Mouse (Mus musculus) hindbrain, embryonic 12.5 days (tissue): ENCODE results near the gene Piga. TPM values are rescaled to one million over a fixed set of nuclear protein-coding genes. Genes with fewer than 3 reads are reported as not detected.

Experiments
- ATAC-seq: fragments of 200-750 bp; cut with Nextera tagmentation; 2 replicates; pipeline ENCODE4 v1.8.0; 2017; ENCODE audit warnings: moderate TSS enrichment; ENCODE audit not compliant: low FRiP score
- H3K27ac ChIP-seq: fragments of 300-500 bp; sonication (generic); 2 replicates; pipeline ENCODE4 v1.5.1; 2016; ENCODE audit warnings: mild to moderate bottlenecking
- H3K27me3 ChIP-seq: fragments of 300-500 bp; sonication (generic); 2 replicates; pipeline ENCODE4 v1.6.1; 2016; ENCODE audit warnings: mild to moderate bottlenecking
- H3K36me3 ChIP-seq: fragments of 300-500 bp; sonication (generic); 2 replicates; pipeline ENCODE4 v1.6.1; 2016; ENCODE audit warnings: mild to moderate bottlenecking
- H3K4me1 ChIP-seq: fragments of 300-500 bp; sonication (generic); 2 replicates; pipeline ENCODE4 v1.6.1; 2016
- H3K4me2 ChIP-seq: fragments of 300-500 bp; sonication (generic); replicated peaks from 2 replicates; pipeline ENCODE4 v1.6.1; 2016; ENCODE audit warnings: mild to moderate bottlenecking
- H3K4me3 ChIP-seq: fragments of 300-500 bp; sonication (generic); 2 replicates; pipeline ENCODE4 v1.5.1; 2016; ENCODE audit warnings: mild to moderate bottlenecking
- H3K9ac ChIP-seq: fragments of 300-500 bp; sonication (generic); 2 replicates; pipeline ENCODE4 v1.6.1; 2016; ENCODE audit warnings: mild to moderate bottlenecking, moderate library complexity
- H3K9me3 ChIP-seq: fragments of 300-500 bp; sonication (generic); replicated peaks from 2 replicates; pipeline ENCODE4 v1.6.1; 2016; ENCODE audit warnings: mild to moderate bottlenecking
- WGBS: fragments of 180-500 bp; shearing (Covaris S2); methylation state at CpG from one replicate; pipeline ENCODE4 v1.1.7; 2016; 5-methylcytosine and 5-hydroxymethylcytosine counted together
- polyA plus RNA-seq: library from polyadenylated mRNA; unstranded; fragments of >200 nt; fragmentation: Nextera tagmentation; extraction: Ambion mirVana; gene quantifications from 2 replicates; pipeline ENCODE4 v1.2.1, GENCODE M21; 2016

The Piga gene
- polyA plus RNA-seq, 1 experiment from 2014 or later = 11.4 TPM

DNA sequence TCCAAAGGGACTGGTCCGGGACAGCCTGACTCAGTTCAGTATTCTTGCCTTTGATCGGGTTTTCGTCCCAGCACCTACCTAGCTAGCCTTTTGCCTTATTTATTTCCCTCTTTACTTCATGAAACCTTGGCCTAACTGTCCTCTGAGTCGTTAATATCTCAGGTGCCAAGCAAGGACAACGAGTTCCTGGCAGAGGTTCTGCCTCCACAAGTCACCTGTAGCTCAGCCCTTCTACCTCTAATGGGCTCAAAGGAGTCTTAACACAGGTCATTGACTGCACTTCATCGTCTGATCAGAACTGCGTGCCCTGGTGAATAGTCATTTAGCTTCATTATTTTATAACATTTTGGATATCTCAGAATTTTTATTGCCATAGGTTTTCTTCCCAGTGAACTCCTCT is 19.9 kb downstream of the Piga start:
- no peak for ATAC-seq
- no peak overlapping the region for H3K4me2 ChIP-seq
- 83% methylated on average over 7 of the region's 7 CpGs for WGBS
- peaks cover 3% of the 10 kb centered on the region; the same call in 1 of the 2 replicates for H3K27me3 ChIP-seq
- no peaks in the 10 kb centered on the region for H3K9me3 ChIP-seq
- H3K9ac ChIP-seq = no peak overlapping the region
- H3K4me1 ChIP-seq = no peaks in the 10 kb centered on the region
- H3K27ac ChIP-seq = no peak overlapping the region
- no peak overlapping the region for H3K4me3 ChIP-seq
- no peaks in the 10 kb centered on the region for H3K36me3 ChIP-seq

DNA sequence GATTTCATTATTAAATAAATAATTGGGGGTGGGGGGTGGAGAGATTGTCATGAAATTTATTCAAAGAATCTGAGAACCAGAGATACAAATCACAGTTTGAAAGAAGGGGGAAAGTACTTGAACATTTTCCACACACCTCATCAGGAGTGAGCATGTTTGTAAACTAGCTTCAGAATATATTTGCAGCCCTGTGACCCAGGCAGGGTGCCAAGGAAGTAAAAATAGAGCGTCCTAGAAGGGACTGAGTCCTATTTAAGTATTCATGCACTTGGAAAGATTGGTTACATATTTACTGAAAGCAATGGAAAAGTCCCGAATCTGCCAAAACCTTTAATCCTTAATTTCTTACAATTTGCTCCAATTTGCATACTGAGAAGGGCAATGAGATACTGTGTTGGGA is 20.6 kb downstream of the Piga start:
- Histone ChIP-seq H3K4me1 (no peaks in the 10 kb centered on the region), H3K4me3 (no peak overlapping the region), H3K4me2 (no peak overlapping the region), H3K9ac (no peak overlapping the region), H3K27me3 (peaks cover 3% of the 10 kb centered on the region; the same call in 1 of the 2 replicates), H3K9me3 (no peaks in the 10 kb centered on the region), H3K36me3 (no peaks in the 10 kb centered on the region), H3K27ac (no peak overlapping the region)
- no peak for ATAC-seq
- WGBS = 77% methylated on average over 2 of the region's 2 CpGs

DNA sequence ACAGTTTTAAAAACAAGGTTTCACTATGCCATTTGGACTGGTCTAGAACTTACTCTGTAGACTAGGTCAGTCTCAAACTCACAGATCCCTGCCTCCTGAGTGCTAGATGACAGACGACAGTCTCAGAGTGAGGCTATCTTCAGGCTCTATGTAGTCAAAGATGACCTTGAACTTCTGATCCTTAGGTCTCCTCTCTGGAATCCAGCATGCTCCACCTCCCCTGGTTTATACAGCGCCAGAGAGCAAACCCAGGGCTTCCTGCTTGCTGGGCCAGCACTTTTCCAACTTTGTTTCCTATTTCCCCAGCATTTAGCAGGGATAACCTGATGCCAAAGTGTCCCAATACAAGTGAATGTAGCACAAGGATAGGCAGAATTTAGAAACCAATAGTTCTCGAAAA is 21.1 kb downstream of the Piga start:
- Histone ChIP-seq H3K36me3 (no peaks in the 10 kb centered on the region), H3K9ac (no peak overlapping the region), H3K4me2 (no peak overlapping the region), H3K9me3 (no peaks in the 10 kb centered on the region), H3K4me1 (no peaks in the 10 kb centered on the region), H3K4me3 (no peak overlapping the region), H3K27ac (no peak overlapping the region), H3K27me3 (peaks cover 3% of the 10 kb centered on the region; the same call in 1 of the 2 replicates)
- WGBS = 76% methylated on average over 3 of the region's 3 CpGs
- ATAC-seq = no peak

DNA sequence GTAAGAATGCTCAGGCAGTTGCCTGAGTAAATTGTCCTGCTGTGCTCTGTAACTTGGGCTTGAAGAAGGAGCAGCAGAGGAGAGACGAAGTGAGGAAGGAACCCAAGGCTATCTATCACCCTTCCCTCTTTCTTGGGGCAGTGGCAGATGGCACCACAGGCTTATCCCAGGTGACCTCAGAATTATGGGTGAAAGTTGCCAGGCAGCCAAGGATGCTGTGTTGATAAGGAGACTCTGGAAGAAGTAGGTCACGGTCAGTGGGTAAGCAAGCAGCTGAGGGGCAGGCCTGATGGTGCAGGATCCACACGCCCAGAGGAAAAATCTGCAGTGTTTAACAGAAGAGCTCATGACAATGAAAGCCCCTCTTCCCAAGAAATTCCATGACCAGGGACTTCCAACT is 21.7 kb downstream of the Piga start:
- H3K27me3 ChIP-seq = peaks cover 3% of the 10 kb centered on the region; the same call in 1 of the 2 replicates
- ATAC-seq = no peak
- no peak overlapping the region for H3K9ac ChIP-seq
- no peaks in the 10 kb centered on the region for H3K9me3 ChIP-seq
- H3K4me2 ChIP-seq = no peak overlapping the region
- H3K27ac ChIP-seq = no peak overlapping the region
- H3K4me1 ChIP-seq = no peaks in the 10 kb centered on the region
- H3K36me3 ChIP-seq = no peaks in the 10 kb centered on the region
- H3K4me3 ChIP-seq = no peak overlapping the region
- 80% methylated on average over 3 of the region's 3 CpGs for WGBS

DNA sequence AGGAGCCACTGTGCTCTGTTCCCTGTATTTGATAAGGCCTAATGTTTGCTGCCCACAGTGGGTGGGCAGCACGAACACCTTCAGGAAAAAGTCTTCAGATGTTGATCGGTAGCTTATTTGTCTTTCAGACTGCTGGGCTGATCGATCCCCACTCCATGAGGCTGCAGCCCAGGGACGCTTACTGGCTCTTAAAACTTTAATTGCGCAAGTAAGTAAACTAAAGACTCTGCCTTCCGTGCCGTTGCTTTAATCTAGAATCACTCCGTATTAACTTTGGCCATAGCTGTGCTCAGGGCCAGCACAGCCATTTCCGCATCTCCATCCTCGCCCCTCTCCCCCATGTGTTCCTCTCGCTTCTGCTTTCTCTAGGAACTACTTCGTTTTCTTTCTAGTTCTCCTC is 26.0 kb downstream of the Piga start:
- Histone ChIP-seq H3K27me3 (peaks cover 2% of the 10 kb centered on the region; the same call in 1 of the 2 replicates), H3K4me2 (no peak overlapping the region), H3K36me3 (no peaks in the 10 kb centered on the region), H3K27ac (no peak overlapping the region), H3K4me1 (no peaks in the 10 kb centered on the region), H3K9me3 (no peaks in the 10 kb centered on the region), H3K9ac (no peak overlapping the region), H3K4me3 (no peak overlapping the region)
- WGBS = 86% methylated on average over 12 of the region's 12 CpGs
- ATAC-seq = no peak

DNA sequence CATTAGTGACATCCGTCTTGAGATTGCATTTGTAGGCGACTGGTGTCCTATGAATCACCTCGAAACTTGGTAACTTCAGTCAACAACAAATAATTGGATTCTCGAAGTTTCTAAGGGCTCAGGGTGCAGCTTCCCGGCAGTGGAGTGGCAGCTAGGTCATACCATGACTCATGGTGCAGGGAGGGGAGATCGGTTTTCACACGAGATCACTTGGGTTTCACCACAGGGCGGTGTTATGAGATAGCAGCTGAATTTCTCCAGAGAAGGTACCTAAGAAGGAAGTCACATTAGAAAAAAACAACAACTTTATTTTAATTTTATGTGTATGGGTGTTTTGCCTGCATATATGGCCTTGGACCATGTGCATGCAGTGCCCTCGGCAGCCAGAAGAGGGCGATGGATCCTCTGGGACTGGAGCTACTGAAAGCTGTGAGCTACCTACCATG is 26.5 kb downstream of the Piga start:
- no peaks in the 10 kb centered on the region for H3K9me3 ChIP-seq
- no peak for ATAC-seq
- 83% methylated on average over 10 of the region's 10 CpGs for WGBS
- no peaks in the 10 kb centered on the region; the same call in 1 of the 2 replicates for H3K27me3 ChIP-seq
- no peak overlapping the region for H3K9ac ChIP-seq
- H3K4me1 ChIP-seq = no peaks in the 10 kb centered on the region
- no peak overlapping the region for H3K27ac ChIP-seq
- H3K36me3 ChIP-seq = no peaks in the 10 kb centered on the region
- no peak overlapping the region for H3K4me2 ChIP-seq
- no peak overlapping the region for H3K4me3 ChIP-seq

DNA sequence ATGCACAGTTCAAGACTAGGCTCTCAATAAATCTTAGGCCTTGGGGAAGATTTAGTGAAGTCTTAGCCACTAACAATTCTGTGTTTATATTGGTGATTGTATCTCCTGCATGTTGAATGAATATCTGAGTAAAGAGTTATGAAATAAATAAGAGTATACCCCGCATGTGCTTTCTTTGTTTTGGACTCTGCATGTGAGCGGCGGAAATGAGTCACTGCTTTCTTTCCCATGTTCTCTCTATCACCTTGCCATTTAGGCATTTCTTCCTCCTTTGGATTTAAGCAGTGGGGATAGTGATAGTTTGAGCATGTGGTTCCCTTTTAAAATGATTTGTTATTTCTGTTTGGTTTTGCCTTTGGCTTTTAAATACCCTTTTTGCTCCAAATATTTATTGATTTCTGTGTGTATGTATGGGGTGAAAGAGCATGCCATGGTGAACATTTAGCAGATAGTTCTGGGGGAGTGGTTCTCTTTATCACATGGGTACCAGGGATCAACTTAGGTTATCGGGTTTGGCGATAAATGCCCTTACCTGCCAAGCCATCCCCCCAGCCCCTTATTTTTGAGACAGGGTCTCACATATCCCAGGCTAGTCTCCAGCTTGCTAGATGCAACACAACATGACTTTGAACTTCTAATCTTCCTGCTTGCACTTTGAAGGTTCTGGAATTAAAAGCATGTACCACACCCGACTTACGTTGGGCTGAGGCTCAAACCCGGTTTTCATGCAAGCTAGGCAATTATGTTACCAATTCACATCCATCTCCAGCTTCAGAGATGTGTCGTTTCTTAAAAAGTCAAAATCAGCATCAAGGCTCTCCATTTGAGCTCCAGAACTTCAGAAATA is 27.5 kb downstream of the Piga start:
- no peak overlapping the region for H3K4me2 ChIP-seq
- H3K9ac ChIP-seq = no peak overlapping the region
- H3K4me3 ChIP-seq = no peak overlapping the region
- no peaks in the 10 kb centered on the region for H3K36me3 ChIP-seq
- 90% methylated on average over 9 of the region's 9 CpGs for WGBS
- no peaks in the 10 kb centered on the region for H3K4me1 ChIP-seq
- H3K27me3 ChIP-seq = no peaks in the 10 kb centered on the region; the same call in 1 of the 2 replicates
- ATAC-seq = no peak
- no peak overlapping the region for H3K27ac ChIP-seq
- H3K9me3 ChIP-seq = no peaks in the 10 kb centered on the region

DNA sequence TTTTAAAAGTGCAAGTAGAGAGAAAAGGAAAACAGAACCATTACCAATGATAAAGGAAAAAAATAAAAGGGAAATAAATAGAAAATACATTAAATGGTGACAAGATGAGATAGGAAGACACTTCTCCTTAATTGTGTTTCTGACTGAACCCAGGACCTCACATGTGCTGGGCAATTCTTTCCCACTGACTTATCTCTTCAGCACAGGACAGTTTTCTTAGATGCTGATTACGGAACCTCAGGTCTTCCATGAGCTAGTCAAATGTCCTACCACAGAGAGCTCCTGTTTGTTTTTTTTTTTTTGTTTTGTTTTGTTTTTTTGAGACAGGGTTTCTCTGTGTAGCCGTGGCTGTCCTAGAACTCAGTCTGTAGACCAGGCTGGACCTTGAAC is 28.1 kb downstream of the Piga start:
- Histone ChIP-seq H3K4me3 (no peak overlapping the region), H3K4me2 (no peak overlapping the region), H3K9ac (no peak overlapping the region), H3K4me1 (no peaks in the 10 kb centered on the region), H3K27me3 (no peaks in the 10 kb centered on the region; the same call in 1 of the 2 replicates), H3K9me3 (no peaks in the 10 kb centered on the region), H3K27ac (no peak overlapping the region), H3K36me3 (no peaks in the 10 kb centered on the region)
- 70% methylated on average over 2 of the region's 2 CpGs for WGBS
- ATAC-seq = no peak

DNA sequence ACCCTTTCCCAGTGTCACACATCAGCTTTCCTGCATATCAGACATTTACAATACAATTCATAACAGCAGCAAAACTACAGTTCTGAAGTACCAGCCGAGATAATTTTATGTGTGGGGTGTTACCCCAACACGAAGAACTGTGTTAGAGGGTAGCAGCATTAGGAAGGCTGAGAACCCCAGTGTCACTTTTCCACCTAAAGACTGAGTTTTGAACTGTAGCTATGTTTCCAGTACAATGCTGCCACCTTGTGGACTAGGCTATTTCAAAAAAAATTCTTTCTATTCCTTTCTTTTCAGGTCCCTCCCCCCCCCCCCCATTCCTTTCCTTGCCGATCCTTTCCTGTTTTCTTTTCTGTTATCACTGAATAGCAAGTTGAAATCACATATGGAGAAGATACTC is 29.6 kb downstream of the Piga start:
- 40% methylated on average over 3 of the region's 3 CpGs for WGBS
- H3K4me2 ChIP-seq = no peak overlapping the region
- no peak for ATAC-seq
- H3K9ac ChIP-seq = no peak overlapping the region
- H3K9me3 ChIP-seq = no peaks in the 10 kb centered on the region
- H3K27me3 ChIP-seq = no peaks in the 10 kb centered on the region; the same call in 1 of the 2 replicates
- H3K4me1 ChIP-seq = no peaks in the 10 kb centered on the region
- no peaks in the 10 kb centered on the region for H3K36me3 ChIP-seq
- no peak overlapping the region for H3K4me3 ChIP-seq
- no peak overlapping the region for H3K27ac ChIP-seq

DNA sequence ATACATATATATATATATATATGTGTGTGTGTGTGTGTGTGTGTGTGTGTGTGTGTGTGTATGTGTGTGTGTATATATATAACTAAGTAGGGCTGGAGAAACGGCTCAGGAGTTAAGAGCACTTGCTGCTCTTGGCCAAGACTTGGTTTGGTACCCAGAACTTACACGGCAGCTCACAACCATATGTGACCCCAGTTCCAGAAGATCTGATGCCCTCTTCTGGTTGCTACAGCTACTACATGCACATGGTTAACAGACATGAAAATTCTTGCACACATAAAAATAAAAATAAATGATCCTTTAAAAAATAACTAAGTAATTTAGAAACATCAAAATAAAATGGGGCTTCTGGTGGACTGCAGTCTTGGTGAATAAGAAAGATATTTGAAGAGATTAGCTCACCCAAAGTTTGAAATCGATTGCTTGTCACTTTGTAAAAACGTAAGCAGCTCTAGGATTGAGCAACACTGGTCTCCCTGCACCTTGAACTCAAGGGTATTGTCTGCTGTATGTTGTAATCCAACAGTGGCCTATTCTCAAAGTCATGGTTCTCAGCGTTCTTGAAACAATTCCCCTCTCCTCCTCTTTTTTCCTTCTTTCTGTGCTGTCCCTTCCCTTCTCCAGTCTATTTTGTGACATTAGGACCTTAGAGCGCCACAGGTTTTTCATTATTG is 39.8 kb downstream of the Piga start:
- no peak overlapping the region for H3K4me2 ChIP-seq
- WGBS = 77% methylated on average over 6 of the region's 6 CpGs
- H3K4me1 ChIP-seq = no peaks in the 10 kb centered on the region
- H3K9ac ChIP-seq = no peak overlapping the region
- no peak for ATAC-seq
- no peaks in the 10 kb centered on the region for H3K9me3 ChIP-seq
- H3K4me3 ChIP-seq = no peak overlapping the region
- no peaks in the 10 kb centered on the region for H3K36me3 ChIP-seq
- no peak overlapping the region for H3K27ac ChIP-seq
- no peaks in the 10 kb centered on the region; the same call in 1 of the 2 replicates for H3K27me3 ChIP-seq
